Mouse (Mus musculus) neural tube, embryonic 13.5 days (tissue): ENCODE measurements at regions not wholly inside any gene's neighbourhood (a gene's known extent, or its start where the extent isn't known, plus 50 kb on each side); places are given as distances from the start of the nearest gene placed in this dataset.

Experiments used
- ATAC-seq: fragments of 200-750 bp; cut with Nextera tagmentation; 2 replicates; pipeline ENCODE4 v1.8.0; 2017; ENCODE audit warnings: low read depth, mild to moderate bottlenecking, moderate TSS enrichment, moderate library complexity
- H3K27ac ChIP-seq: fragments of 300-500 bp; sonication (generic); replicated peaks from 2 replicates; pipeline ENCODE4 v1.5.1; 2015; ENCODE audit warnings: moderate library complexity, mild to moderate bottlenecking, inconsistent platforms
- H3K27me3 ChIP-seq: fragments of 300-500 bp; sonication (generic); 2 replicates; pipeline ENCODE4 v1.6.1; 2015; ENCODE audit warnings: mild to moderate bottlenecking, inconsistent platforms
- H3K36me3 ChIP-seq: fragments of 300-500 bp; sonication (generic); 2 replicates; pipeline ENCODE4 v1.6.1; 2015; ENCODE audit warnings: mild to moderate bottlenecking, inconsistent platforms
- H3K4me1 ChIP-seq: fragments of 300-500 bp; sonication (generic); replicated peaks from 2 replicates; pipeline ENCODE4 v1.6.1; 2015; ENCODE audit warnings: inconsistent platforms
- H3K4me2 ChIP-seq: fragments of 300-500 bp; sonication (generic); 2 replicates; pipeline ENCODE4 v1.6.1; 2015; ENCODE audit warnings: inconsistent platforms, mild to moderate bottlenecking, moderate library complexity
- H3K4me3 ChIP-seq: fragments of 300-500 bp; sonication (generic); 2 replicates; pipeline ENCODE4 v1.5.1; 2015; ENCODE audit warnings: mild to moderate bottlenecking, inconsistent platforms
- H3K9ac ChIP-seq: fragments of 300-500 bp; sonication (generic); 2 replicates; pipeline ENCODE4 v1.6.1; 2015; ENCODE audit warnings: moderate library complexity, mild to moderate bottlenecking, inconsistent platforms
- H3K9me3 ChIP-seq: fragments of 300-500 bp; sonication (generic); 2 replicates; pipeline ENCODE4 v1.6.1; 2016; ENCODE audit warnings: inconsistent platforms
- WGBS: fragments of 180-500 bp; shearing (Covaris S2); methylation state at CpG from one replicate; pipeline ENCODE4 v1.1.7; 2015; 5-methylcytosine and 5-hydroxymethylcytosine counted together

DNA sequence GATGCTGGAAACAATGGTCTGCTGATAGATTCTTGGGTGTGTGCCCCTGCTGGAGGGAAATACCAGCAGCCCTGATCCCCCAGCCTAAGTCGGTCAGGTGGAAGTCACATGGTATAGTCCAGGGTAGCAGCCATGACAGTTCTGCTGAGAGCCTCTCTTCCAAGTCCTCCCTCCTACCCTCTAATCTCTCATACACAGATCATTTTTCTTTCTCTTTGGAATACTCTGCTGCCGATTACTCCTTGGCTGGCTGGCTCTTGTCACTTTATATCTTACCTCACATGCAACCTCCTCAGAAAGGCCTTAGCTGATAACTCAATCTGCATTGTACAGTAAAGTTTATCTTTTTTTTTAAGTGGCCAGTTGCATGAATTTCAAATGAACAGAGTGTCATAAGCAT, 162.5 kb upstream of the Kbtbd8 start:
- H3K9me3 ChIP-seq = peaks cover 7% of the 10 kb centered on the region
- no peak overlapping the region for H3K4me2 ChIP-seq
- no peaks in the 10 kb centered on the region for H3K36me3 ChIP-seq
- no peak overlapping the region for H3K4me3 ChIP-seq
- no peaks in the 10 kb centered on the region for H3K27me3 ChIP-seq
- no peak overlapping the region for H3K9ac ChIP-seq
- WGBS = 91% methylated on average over 2 of the region's 2 CpGs
- no peak overlapping the region for H3K27ac ChIP-seq
- H3K4me1 ChIP-seq = peaks cover 18% of the 10 kb centered on the region
- ATAC-seq = no peak

DNA sequence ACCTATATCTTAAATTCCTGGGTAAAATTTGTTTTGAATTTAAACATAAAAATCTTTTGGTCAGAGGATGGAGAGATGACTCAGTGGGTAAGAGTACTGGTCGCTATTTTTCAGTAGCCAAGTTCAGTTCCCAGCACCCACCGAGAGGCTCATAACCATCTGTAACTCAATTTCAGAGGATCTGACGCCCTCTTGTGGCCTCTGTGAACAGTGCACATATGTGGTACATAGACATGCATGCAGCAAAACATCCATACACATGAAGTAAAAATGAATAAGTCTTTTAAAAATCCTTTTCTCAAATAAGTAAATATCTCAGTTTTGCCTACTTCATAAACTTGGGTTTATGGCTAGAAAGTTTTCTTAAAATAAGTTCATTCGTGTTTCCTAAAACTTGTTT, 163.4 kb upstream of the Kbtbd8 start:
- no peaks in the 10 kb centered on the region for H3K36me3 ChIP-seq
- peaks cover 7% of the 10 kb centered on the region for H3K9me3 ChIP-seq
- 79% methylated on average over 4 of the region's 4 CpGs for WGBS
- H3K4me2 ChIP-seq = no peak overlapping the region
- H3K4me1 ChIP-seq = peaks cover 18% of the 10 kb centered on the region
- ATAC-seq = no peak
- no peak overlapping the region for H3K27ac ChIP-seq
- H3K4me3 ChIP-seq = no peak overlapping the region
- no peak overlapping the region for H3K9ac ChIP-seq
- H3K27me3 ChIP-seq = no peaks in the 10 kb centered on the region

DNA sequence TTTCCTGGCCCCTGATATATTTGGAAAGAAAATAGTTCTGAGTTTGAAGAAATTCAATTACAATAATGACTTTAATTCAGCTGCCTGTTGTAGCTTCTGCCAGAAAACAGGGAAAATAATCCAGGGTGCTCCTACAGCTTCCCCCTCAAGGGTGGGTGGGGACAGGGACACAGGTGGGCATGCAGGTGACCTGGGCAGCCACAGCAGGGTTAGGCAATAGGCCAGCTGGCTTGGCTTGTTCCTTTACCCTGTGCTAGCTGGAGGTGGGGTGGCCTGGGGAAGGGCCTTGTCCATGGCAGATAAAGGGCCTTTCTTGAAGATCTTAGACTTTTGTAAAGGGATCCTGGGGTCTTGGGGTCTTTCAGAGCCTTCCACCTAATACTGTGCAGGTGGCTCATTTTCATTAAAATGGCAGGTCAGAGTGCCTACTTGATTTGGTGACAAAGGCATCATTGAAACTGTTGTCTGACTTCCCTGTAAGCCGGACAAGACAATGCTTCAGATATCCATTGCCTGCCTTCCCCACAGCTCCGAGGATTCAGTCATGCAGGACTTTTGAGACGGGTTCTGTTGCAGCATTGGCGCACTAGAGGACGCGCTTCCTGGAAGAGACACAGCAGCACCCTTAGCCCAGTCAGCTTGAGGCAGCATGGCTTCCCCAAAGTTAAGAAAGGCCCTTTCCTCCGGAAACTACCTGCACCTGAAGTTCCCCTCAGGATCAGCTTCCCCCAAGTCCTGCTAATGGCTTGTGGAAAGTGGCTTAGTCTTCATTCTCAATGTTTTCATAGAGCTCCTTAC, 164.9 kb upstream of the Kbtbd8 start:
- H3K9ac ChIP-seq = no peak overlapping the region
- no peaks in the 10 kb centered on the region for H3K27me3 ChIP-seq
- peaks cover 7% of the 10 kb centered on the region for H3K4me1 ChIP-seq
- H3K9me3 ChIP-seq = peaks cover 7% of the 10 kb centered on the region
- no peaks in the 10 kb centered on the region for H3K36me3 ChIP-seq
- ATAC-seq = no peak
- no peak overlapping the region for H3K4me2 ChIP-seq
- H3K27ac ChIP-seq = no peak overlapping the region
- H3K4me3 ChIP-seq = no peak overlapping the region
- WGBS = 76% methylated on average over 7 of the region's 7 CpGs

DNA sequence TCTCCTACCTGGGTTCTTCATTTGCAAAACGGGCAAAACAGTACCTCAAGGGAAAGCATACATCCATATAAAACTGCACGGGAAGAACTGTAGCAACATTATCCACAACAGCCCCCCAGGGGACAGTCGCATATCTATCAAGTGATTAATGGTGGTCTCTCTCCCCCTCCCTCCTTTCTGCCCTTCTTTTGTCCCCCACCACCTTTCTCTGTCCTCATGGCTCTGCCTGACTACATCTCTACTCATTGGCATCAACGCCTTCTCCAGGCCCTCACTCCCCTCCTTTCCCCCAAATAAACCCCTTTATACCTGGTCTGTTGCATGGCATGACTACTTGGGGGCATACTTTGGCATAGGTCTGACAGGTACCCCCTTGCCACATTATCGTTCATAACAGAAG, 166.1 kb upstream of the Kbtbd8 start:
- H3K36me3 ChIP-seq = no peaks in the 10 kb centered on the region
- no peak for ATAC-seq
- WGBS = 62% methylated on average over 5 of the region's 5 CpGs

DNA sequence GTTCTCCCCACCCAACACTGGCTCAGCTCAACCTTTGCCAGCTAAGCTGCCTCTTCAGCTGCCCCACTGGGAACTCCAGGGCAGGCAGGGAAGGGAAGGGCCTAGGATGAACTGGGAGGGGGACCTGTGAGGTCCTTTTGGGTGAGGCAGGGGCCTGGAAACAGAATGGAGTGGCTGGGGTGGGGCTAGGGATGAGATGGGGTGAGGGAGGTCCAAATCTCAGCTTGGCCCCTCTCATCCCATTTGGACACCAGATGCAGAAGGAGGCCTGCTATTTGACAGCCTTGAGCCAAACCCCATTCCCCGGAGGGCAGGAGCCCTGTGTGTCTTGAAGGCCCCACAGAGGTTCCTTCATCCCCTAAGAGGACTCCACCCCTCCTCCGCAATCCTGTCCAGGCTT, 166.7 kb upstream of the Kbtbd8 start:
- Histone ChIP-seq H3K36me3 (no peaks in the 10 kb centered on the region), H3K4me3 (no peak overlapping the region), H3K4me1 (peaks cover 7% of the 10 kb centered on the region), H3K27me3 (no peaks in the 10 kb centered on the region), H3K4me2 (no peak overlapping the region), H3K27ac (no peak overlapping the region), H3K9me3 (peaks cover 7% of the 10 kb centered on the region), H3K9ac (no peak overlapping the region)
- 83% methylated on average over 2 of the region's 2 CpGs for WGBS
- no peak for ATAC-seq

More for the DNA sequence above, 166.1 kb upstream of the Kbtbd8 start:
- H3K4me3 ChIP-seq = no peak overlapping the region
- H3K4me2 ChIP-seq = no peak overlapping the region
- H3K9me3 ChIP-seq = peaks cover 7% of the 10 kb centered on the region
- H3K27me3 ChIP-seq = no peaks in the 10 kb centered on the region
- peaks cover 7% of the 10 kb centered on the region for H3K4me1 ChIP-seq
- no peak overlapping the region for H3K9ac ChIP-seq
- H3K27ac ChIP-seq = no peak overlapping the region

DNA sequence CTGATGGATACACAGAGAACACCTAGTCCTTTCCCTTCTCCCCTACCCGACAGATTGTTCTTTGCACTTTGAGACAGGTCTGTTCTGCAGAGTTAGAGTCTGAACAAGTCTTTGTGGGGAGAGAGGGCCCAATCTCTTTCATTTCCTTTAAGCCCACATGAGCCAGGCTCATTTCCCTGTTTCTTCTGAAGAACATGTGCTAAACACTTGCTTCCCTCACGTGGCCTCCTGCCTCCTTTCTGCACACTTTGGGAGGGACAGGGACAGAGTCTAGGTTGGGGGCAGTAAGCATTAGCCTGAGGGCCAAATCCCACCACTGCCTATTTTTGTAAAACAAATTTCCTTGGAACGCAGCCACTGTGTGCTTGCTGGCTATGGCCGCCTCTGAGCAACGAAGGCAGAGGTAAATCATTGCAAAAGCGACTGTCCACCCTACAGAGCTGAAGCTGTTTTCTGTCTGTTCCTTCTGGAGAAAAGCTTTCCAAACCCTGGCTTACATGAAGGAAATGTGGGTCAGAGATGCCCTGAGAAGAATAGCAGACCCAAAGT, 170.6 kb upstream of the Kbtbd8 start:
- Histone ChIP-seq H3K9ac (no peak overlapping the region), H3K27ac (no peak overlapping the region), H3K36me3 (no peaks in the 10 kb centered on the region), H3K4me1 (peaks cover 14% of the 10 kb centered on the region), H3K9me3 (no peaks in the 10 kb centered on the region), H3K27me3 (no peaks in the 10 kb centered on the region), H3K4me2 (no peak overlapping the region), H3K4me3 (no peak overlapping the region)
- ATAC-seq = no peak
- 58% methylated on average over 6 of the region's 6 CpGs for WGBS

DNA sequence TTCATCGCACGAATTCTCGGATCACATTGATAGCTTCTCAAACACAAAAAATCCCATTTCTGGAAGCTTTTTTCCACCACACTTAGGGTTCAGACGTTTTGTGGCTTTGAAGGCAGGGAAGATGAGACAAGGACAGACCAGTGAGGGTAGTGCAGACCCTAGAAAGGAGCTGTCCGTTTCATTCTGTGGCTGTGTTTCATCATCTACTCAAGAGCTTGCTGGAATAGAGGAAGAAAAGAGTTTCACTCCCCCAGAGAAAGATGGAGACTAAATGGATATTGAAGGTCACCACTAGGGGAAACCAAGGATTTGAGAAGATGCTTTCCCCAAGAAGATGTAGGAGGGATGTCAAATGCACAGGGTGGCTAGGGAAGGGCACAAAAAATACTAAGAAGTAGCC, 171.3 kb upstream of the Kbtbd8 start:
- no peak overlapping the region for H3K9ac ChIP-seq
- H3K4me1 ChIP-seq = peaks cover 12% of the 10 kb centered on the region
- 86% methylated on average over 5 of the region's 5 CpGs for WGBS
- no peak overlapping the region for H3K27ac ChIP-seq
- H3K36me3 ChIP-seq = no peaks in the 10 kb centered on the region
- ATAC-seq = no peak
- H3K27me3 ChIP-seq = no peaks in the 10 kb centered on the region
- no peaks in the 10 kb centered on the region for H3K9me3 ChIP-seq
- H3K4me2 ChIP-seq = no peak overlapping the region
- no peak overlapping the region for H3K4me3 ChIP-seq

DNA sequence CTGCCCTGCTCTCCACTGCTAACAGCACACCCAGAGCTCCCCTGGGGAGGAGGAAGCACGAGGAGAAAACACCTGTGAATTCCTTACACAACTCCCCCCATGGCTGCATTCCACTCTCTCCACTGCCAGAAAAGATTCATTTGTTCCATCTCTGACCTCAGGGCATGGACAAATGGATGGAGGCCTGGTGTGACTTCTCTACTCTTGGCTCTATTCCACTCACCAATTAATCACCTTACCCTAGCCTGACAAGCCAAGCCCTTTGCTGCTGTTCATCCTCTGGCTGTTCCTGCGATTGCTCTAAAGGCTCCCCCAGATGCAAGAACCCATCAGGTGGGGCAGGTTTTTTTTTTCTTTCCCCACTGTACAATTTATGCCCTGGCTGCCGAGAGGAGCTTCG, 172.8 kb upstream of the Kbtbd8 start:
- WGBS = 35% methylated on average over 4 of the region's 4 CpGs

DNA sequence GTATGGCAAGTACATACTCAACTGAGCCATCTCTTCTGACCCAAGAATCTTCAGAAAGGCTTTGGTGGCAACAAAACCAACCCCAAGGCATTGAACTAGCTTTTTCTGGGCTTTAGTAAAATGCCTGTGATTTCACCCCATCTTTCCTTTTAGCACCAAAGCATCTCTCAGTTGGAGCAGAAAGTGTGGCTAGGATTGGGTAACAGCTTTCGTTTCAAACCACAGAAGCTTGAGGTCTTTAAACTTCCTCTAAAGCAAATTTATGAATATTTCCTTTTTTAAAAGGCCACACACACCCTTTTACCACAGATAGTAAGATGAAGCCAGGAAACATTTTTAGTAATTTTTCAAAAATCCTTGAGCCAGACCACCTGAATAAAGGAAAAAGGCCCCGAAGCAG, 178.1 kb upstream of the Kbtbd8 start:
- ATAC-seq = no peak
- Histone ChIP-seq H3K27ac (no peak overlapping the region), H3K4me1 (0 out of 2 replicates have a peak, but pooled peaks cover under 1% of the 10 kb centered on the region), H3K27me3 (no peaks in the 10 kb centered on the region), H3K4me2 (no peak overlapping the region), H3K4me3 (no peak overlapping the region), H3K36me3 (no peaks in the 10 kb centered on the region), H3K9me3 (no peaks in the 10 kb centered on the region), H3K9ac (no peak overlapping the region)
- WGBS = 93% methylated on average over 2 of the region's 2 CpGs

More for the DNA sequence above, 172.8 kb upstream of the Kbtbd8 start:
- Histone ChIP-seq H3K27me3 (no peaks in the 10 kb centered on the region), H3K4me2 (no peak overlapping the region), H3K9me3 (no peaks in the 10 kb centered on the region), H3K4me1 (peaks cover 6% of the 10 kb centered on the region; the same call in 1 of the 2 replicates), H3K27ac (no peak overlapping the region), H3K9ac (no peak overlapping the region), H3K4me3 (no peak overlapping the region), H3K36me3 (no peaks in the 10 kb centered on the region)
- no peak for ATAC-seq

DNA sequence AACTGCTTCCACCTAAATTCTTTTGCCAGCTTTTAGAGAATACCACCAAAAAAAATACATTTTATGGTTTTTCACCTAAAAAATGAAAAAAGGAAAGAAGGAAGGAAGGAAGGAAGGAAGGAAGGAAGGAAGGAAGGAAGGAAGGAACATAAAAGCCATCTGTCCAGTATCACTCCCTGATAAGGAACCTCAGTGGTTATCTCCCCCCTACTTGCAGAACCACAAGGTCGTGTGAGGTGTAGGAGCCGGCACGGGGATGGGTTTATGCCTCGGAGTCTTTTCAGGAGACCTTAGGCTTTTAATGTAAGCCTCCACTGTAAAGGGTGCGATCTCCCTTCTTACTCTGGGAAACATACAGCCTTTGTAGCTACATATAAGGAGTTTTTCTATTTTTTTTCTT, 180.8 kb upstream of the Kbtbd8 start:
- Histone ChIP-seq H3K9ac (no peak overlapping the region), H3K4me3 (no peak overlapping the region), H3K27ac (no peak overlapping the region), H3K4me2 (no peak overlapping the region), H3K4me1 (no peaks in the 10 kb centered on the region), H3K27me3 (no peaks in the 10 kb centered on the region), H3K36me3 (no peaks in the 10 kb centered on the region), H3K9me3 (no peaks in the 10 kb centered on the region)
- no peak for ATAC-seq
- 90% methylated on average over 5 of the region's 5 CpGs for WGBS

DNA sequence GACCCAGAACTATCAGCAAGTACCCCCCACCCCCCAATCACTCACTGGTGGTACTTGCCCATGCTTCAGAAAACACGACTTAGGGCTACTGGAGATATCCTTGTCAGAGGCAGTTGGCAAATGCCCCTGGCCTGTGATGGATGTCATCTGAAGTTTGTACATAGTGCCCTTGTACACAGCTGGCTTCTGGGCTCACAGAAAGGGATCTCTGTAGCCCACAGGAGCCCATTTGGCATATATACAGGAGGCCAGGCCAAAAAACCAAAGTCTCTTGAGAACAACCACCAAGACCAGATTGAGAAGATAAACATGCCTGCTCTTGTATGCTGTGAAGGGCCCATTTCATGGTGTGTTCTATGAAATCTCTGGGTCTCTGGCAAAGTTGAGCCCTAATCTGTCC, 181.3 kb upstream of the Kbtbd8 start:
- ATAC-seq = no peak
- Histone ChIP-seq H3K9me3 (no peaks in the 10 kb centered on the region), H3K27me3 (no peaks in the 10 kb centered on the region), H3K4me1 (no peaks in the 10 kb centered on the region), H3K36me3 (no peaks in the 10 kb centered on the region), H3K27ac (no peak overlapping the region), H3K4me2 (no peak overlapping the region), H3K9ac (no peak overlapping the region), H3K4me3 (no peak overlapping the region)
- WGBS = 89% methylated on average over 1 of the region's 1 CpGs

DNA sequence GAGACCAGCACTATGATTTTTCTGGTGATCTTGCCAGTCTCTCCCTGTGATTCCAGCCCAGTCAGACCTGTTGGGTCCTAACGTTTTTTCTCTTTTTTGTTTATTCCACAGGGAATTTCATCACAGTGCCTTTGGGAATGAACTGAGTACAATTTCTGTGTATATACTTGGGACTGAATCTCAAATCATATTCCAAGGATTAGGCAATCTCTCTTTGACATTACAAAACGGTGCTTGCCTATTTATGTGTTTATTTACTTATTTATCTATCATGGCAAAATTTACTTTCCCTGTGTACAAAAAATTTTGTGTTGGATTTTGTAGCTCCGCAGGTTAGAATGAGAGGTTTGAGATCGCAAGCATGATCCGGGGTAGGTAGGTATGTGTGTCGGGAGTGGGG, 189.2 kb upstream of the Kbtbd8 start:
- no peaks in the 10 kb centered on the region for H3K27me3 ChIP-seq
- H3K9ac ChIP-seq = no peak overlapping the region
- H3K4me1 ChIP-seq = no peaks in the 10 kb centered on the region
- 91% methylated on average over 6 of the region's 6 CpGs for WGBS
- H3K9me3 ChIP-seq = no peaks in the 10 kb centered on the region
- H3K4me3 ChIP-seq = no peak overlapping the region
- H3K36me3 ChIP-seq = no peaks in the 10 kb centered on the region
- H3K4me2 ChIP-seq = no peak overlapping the region
- no peak overlapping the region for H3K27ac ChIP-seq
- ATAC-seq = no peak
